Mouse (Mus musculus) limb, embryonic 14.5 days (tissue): ENCODE results near the gene Grik2. TPM values are rescaled to one million over a fixed set of nuclear protein-coding genes. Genes with fewer than 3 reads are reported as not detected.
A peak's percentile ranks its signal among the peaks of the same experiment; 100 is the strongest.
"Not testable (repeated sequence)": the region's sequence is repeated elsewhere in the genome, so short reads cannot be mapped to it uniquely, and the experiment has no call there.

ENCODE experiments used
- ATAC-seq: fragments of 200-750 bp; cut with Nextera tagmentation; 2 replicates; pipeline ENCODE4 v1.8.0; 2017; ENCODE audit warnings: low read depth, moderate number of reproducible peaks, moderate TSS enrichment; ENCODE audit not compliant: low FRiP score
- DNase-seq: peaks from one replicate; pipeline ENCODE4 v3.0.0-alpha.2; 2015; ENCODE audit warnings: low spot score
- H3K27ac ChIP-seq: fragments of 300-500 bp; sonication (generic); replicated peaks from 2 replicates; pipeline ENCODE4 v1.5.1; 2014; ENCODE audit warnings: low read depth, mild to moderate bottlenecking, low read length, moderate library complexity, mixed read lengths
- H3K27me3 ChIP-seq: fragments of 300-500 bp; sonication (generic); 2 replicates; pipeline ENCODE4 v1.6.1; 2014; ENCODE audit warnings: low read length, mixed read lengths; ENCODE audit not compliant: control insufficient read depth, insufficient read depth
- H3K36me3 ChIP-seq: fragments of 300-500 bp; sonication (generic); 2 replicates; pipeline ENCODE4 v1.6.1; 2014; ENCODE audit warnings: mild to moderate bottlenecking, low read length, moderate library complexity, mixed read lengths; ENCODE audit not compliant: control insufficient read depth, insufficient read depth
- H3K4me1 ChIP-seq: fragments of 300-500 bp; sonication (generic); 2 replicates; pipeline ENCODE4 v1.6.1; 2014; ENCODE audit warnings: antibody characterized with exemption, low read length, mixed read lengths; ENCODE audit not compliant: control insufficient read depth, insufficient read depth
- H3K4me2 ChIP-seq: fragments of 300-500 bp; sonication (generic); replicated peaks from 2 replicates; pipeline ENCODE4 v1.6.1; 2014; ENCODE audit warnings: low read depth, mild to moderate bottlenecking, low read length, moderate library complexity; ENCODE audit not compliant: severe bottlenecking
- H3K4me3 ChIP-seq: fragments of 300-500 bp; sonication (generic); replicated peaks from 2 replicates; pipeline ENCODE4 v1.5.1; 2014; ENCODE audit warnings: low read length
- H3K9ac ChIP-seq: fragments of 300-500 bp; sonication (generic); 2 replicates; pipeline ENCODE4 v1.6.1; 2014; ENCODE audit warnings: mild to moderate bottlenecking, low read depth, low read length, moderate library complexity; ENCODE audit not compliant: severe bottlenecking
- H3K9me3 ChIP-seq: fragments of 300-500 bp; sonication (generic); 2 replicates; pipeline ENCODE4 v1.6.1; 2016; ENCODE audit warnings: low read length; ENCODE audit not compliant: control insufficient read depth
- POLR2A ChIP-seq: fragments of 200-500 bp; IDR thresholded peaks from 2 replicates; pipeline ENCODE4 v1.8.0; 2012; ENCODE audit warnings: inconsistent platforms, mild to moderate bottlenecking, moderate library complexity, borderline replicate concordance; ENCODE audit not compliant: insufficient read depth, insufficient read length; ENCODE audit errors: extremely low read depth
- WGBS: fragments of 180-500 bp; shearing (Covaris S2); extraction: QIAGEN DNeasy Blood & Tissue Kit; methylation state at CpG from one replicate; pipeline ENCODE4 v1.1.7; 2014; 5-methylcytosine and 5-hydroxymethylcytosine counted together
- polyA plus RNA-seq, 2 experiments: library from polyadenylated mRNA; depleted of rRNA in 1 of 2; stranded (reverse) in 1 of 2; unstranded in 1 of 2; fragments of >200 nt; fragmentation: Nextera tagmentation in 1 of 2; extraction: Ambion mirVana in 1 of 2; gene quantifications; 2 replicates each; pipeline versions ENCODE4 v1.2.1 to v1.2.3; 2012 to 2014

Gene Grik2
- polyA plus RNA-seq, 2 experiments, result 2.7 to 3.5 TPM

GRCm38 (mm10) chr10:49256247-49256939 is 532.2 kb downstream of the Grik2 start:
- ATAC-seq (peak; percentile 15; the same call in 1 of the 2 replicates), DNase-seq (peak; percentile 3)
- Histone ChIP-seq H3K4me2 (no peak overlapping the region), H3K9me3 (no peaks in the 10 kb centered on the region), H3K4me1 (no peaks in the 10 kb centered on the region), H3K36me3 (no peaks in the 10 kb centered on the region), H3K27me3 (no peaks in the 10 kb centered on the region), H3K27ac (no peak overlapping the region), H3K4me3 (no peak overlapping the region), H3K9ac (no peak overlapping the region)
- 22% methylated on average over 2 of the region's 2 CpGs for WGBS
- TF ChIP-seq POLR2A, result no peak

GRCm38 (mm10) chr10:49237356-49237755 is 551.2 kb downstream of the Grik2 start:
- H3K9me3 ChIP-seq, H3K4me3 ChIP-seq, H3K4me1 ChIP-seq, H3K36me3 ChIP-seq, H3K9ac ChIP-seq, H3K27ac ChIP-seq, DNase-seq, H3K27me3 ChIP-seq, ATAC-seq, H3K4me2 ChIP-seq: not testable (repeated sequence)
- 31% methylated on average over 6 of the region's 6 CpGs for WGBS

GRCm38 (mm10) chr10:49236844-49237243 is 551.7 kb downstream of the Grik2 start:
- H3K4me2 ChIP-seq, H3K4me1 ChIP-seq, DNase-seq, H3K4me3 ChIP-seq, H3K9ac ChIP-seq, H3K36me3 ChIP-seq, ATAC-seq, H3K27me3 ChIP-seq, H3K9me3 ChIP-seq, H3K27ac ChIP-seq: not testable (repeated sequence)

- WGBS, result 47% methylated on average over 1 of the region's 1 CpGs
- no peak overlapping the region for H3K9ac ChIP-seq
- H3K27ac ChIP-seq, result no peak overlapping the region
- H3K27me3 ChIP-seq, result no peaks in the 10 kb centered on the region
- no peak overlapping the region for H3K4me2 ChIP-seq
- TF ChIP-seq POLR2A, result no peak
- H3K4me3 ChIP-seq, result no peak overlapping the region
- H3K36me3 ChIP-seq, result no peaks in the 10 kb centered on the region
- H3K9me3 ChIP-seq, result no peaks in the 10 kb centered on the region
- no peak for ATAC-seq
- no peak for DNase-seq
- 0 out of 2 replicates have a peak, but pooled peaks cover 2% of the 10 kb centered on the region for H3K4me1 ChIP-seq
Measured at GRCm38 (mm10) chr10:49220096-49220495, 568.5 kb downstream of the Grik2 start.

- H3K9me3 ChIP-seq, result no peaks in the 10 kb centered on the region
- no peak overlapping the region for H3K4me2 ChIP-seq
- DNase-seq (peak; percentile 5), ATAC-seq (no peak)
- no peak overlapping the region for H3K9ac ChIP-seq
- 25% methylated on average over 3 of the region's 3 CpGs for WGBS
- 0 out of 2 replicates have a peak, but pooled peaks cover 2% of the 10 kb centered on the region for H3K4me1 ChIP-seq
- no peak overlapping the region for H3K27ac ChIP-seq
- no peaks in the 10 kb centered on the region for H3K27me3 ChIP-seq
- H3K36me3 ChIP-seq, result no peaks in the 10 kb centered on the region
- H3K4me3 ChIP-seq, result no peak overlapping the region
- no peak for TF ChIP-seq POLR2A
Measured at GRCm38 (mm10) chr10:49219631-49220030, 568.9 kb downstream of the Grik2 start.

- Histone ChIP-seq H3K36me3 (no peaks in the 10 kb centered on the region), H3K27me3 (no peaks in the 10 kb centered on the region), H3K4me3 (no peak overlapping the region), H3K27ac (no peak overlapping the region), H3K9ac (no peak overlapping the region), H3K4me2 (no peak overlapping the region), H3K9me3 (no peaks in the 10 kb centered on the region), H3K4me1 (no peaks in the 10 kb centered on the region)
- ATAC-seq, result no peak
- DNase-seq, result no peak
- no peak for TF ChIP-seq POLR2A
Measured at GRCm38 (mm10) chr10:49191773-49192371, 596.7 kb downstream of the Grik2 start.
